Mouse (Mus musculus) hindbrain, embryonic 11.5 days (tissue): ENCODE measurements around the gene Olfr437. TPM values are rescaled to one million over a fixed set of nuclear protein-coding genes. Genes with fewer than 3 reads are reported as not detected.
"Not testable (repeated sequence)": the region's sequence is repeated elsewhere in the genome, so short reads cannot be mapped to it uniquely, and the experiment has no call there.

Experiments used
- ATAC-seq: fragments of 200-750 bp; cut with Nextera tagmentation; 2 replicates; pipeline ENCODE4 v1.8.0; 2017; ENCODE audit warnings: mild to moderate bottlenecking, moderate TSS enrichment, moderate library complexity; ENCODE audit not compliant: low FRiP score
- DNase-seq: peaks from one replicate; pipeline ENCODE4 v3.0.0-alpha.2; 2015; ENCODE audit warnings: low spot score
- H3K27ac ChIP-seq: fragments of 300-500 bp; sonication (generic); 2 replicates; pipeline ENCODE4 v1.5.1; 2014; ENCODE audit warnings: mild to moderate bottlenecking, low read depth, low read length
- H3K27me3 ChIP-seq: fragments of 300-500 bp; sonication (generic); 2 replicates; pipeline ENCODE4 v1.6.1; 2014; ENCODE audit warnings: mild to moderate bottlenecking, low read length, moderate library complexity, mixed read lengths; ENCODE audit not compliant: control insufficient read depth, insufficient read depth
- H3K36me3 ChIP-seq: fragments of 300-500 bp; sonication (generic); 2 replicates; pipeline ENCODE4 v1.6.1; 2014; ENCODE audit warnings: mild to moderate bottlenecking, low read length, moderate library complexity, mixed read lengths; ENCODE audit not compliant: control insufficient read depth, insufficient read depth
- H3K4me1 ChIP-seq: fragments of 300-500 bp; sonication (generic); replicated peaks from 2 replicates; pipeline ENCODE4 v1.6.1; 2014; ENCODE audit warnings: low read length, mixed read lengths; ENCODE audit not compliant: control insufficient read depth, insufficient read depth
- H3K4me2 ChIP-seq: fragments of 300-500 bp; sonication (generic); replicated peaks from 2 replicates; pipeline ENCODE4 v1.6.1; 2014; ENCODE audit warnings: mild to moderate bottlenecking, low read depth, low read length
- H3K4me3 ChIP-seq: fragments of 300-500 bp; sonication (generic); 2 replicates; pipeline ENCODE4 v1.5.1; 2014; ENCODE audit warnings: low read depth, low read length
- H3K9ac ChIP-seq: fragments of 300-500 bp; sonication (generic); 2 replicates; pipeline ENCODE4 v1.6.1; 2014; ENCODE audit warnings: low read depth, low read length
- H3K9me3 ChIP-seq: fragments of 300-500 bp; sonication (generic); 2 replicates; pipeline ENCODE4 v1.6.1; 2016; ENCODE audit warnings: low read length; ENCODE audit not compliant: control insufficient read depth
- WGBS: fragments of 180-500 bp; shearing (Covaris S2); extraction: QIAGEN DNeasy Blood & Tissue Kit; methylation state at CpG from one replicate; pipeline ENCODE4 v1.1.7; 2014; 5-methylcytosine and 5-hydroxymethylcytosine counted together
- polyA plus RNA-seq: library from polyadenylated mRNA; unstranded; fragments of >200 nt; fragmentation: Nextera tagmentation; extraction: Ambion mirVana; gene quantifications from 2 replicates; pipeline ENCODE4 v1.2.1, GENCODE M21; 2014

Gene Olfr437
- polyA plus RNA-seq, result not detected in 2 replicates

GRCm38 (mm10) chr6:43162982-43163381 lies at the start of gene Olfr437:
Olfr437 (plus strand) TSS chr6:43163282.
- Histone ChIP-seq H3K9me3 (no peaks in the 10 kb centered on the region), H3K36me3 (no peaks in the 10 kb centered on the region), H3K9ac (no peak within 1 kb of the TSS), H3K4me2 (no peak within 1 kb of the TSS), H3K27me3 (no peaks in the 10 kb centered on the region), H3K27ac (no peak within 1 kb of the TSS), H3K4me1 (no peaks in the 10 kb centered on the region), H3K4me3 (no peak within 1 kb of the TSS)
- DNase-seq (no peak), ATAC-seq (no peak)
- 81% methylated on average over 3 of the region's 3 CpGs for WGBS

GRCm38 (mm10) chr6:43146267-43146666 lies 16.8 kb upstream of the Olfr437 start, which contains the start of gene Olfr237-ps1:
Olfr237-ps1 (plus strand) TSS chr6:43146567.
- not testable (repeated sequence) for H3K4me1 ChIP-seq, DNase-seq, H3K36me3 ChIP-seq, H3K27ac ChIP-seq, H3K4me2 ChIP-seq, H3K4me3 ChIP-seq, H3K27me3 ChIP-seq, H3K9ac ChIP-seq, H3K9me3 ChIP-seq, ATAC-seq
- WGBS, result 92% methylated on average over 2 of the region's 2 CpGs

- Histone ChIP-seq H3K4me1 (no peaks in the 10 kb centered on the region), H3K27ac (no peak overlapping the region), H3K9ac (no peak overlapping the region), H3K36me3 (no peaks in the 10 kb centered on the region), H3K4me2 (no peak overlapping the region), H3K27me3 (no peaks in the 10 kb centered on the region), H3K4me3 (no peak overlapping the region), H3K9me3 (no peaks in the 10 kb centered on the region)
- ATAC-seq (no peak), DNase-seq (no peak)
- WGBS, result 66% methylated on average over 1 of the region's 1 CpGs
Observed at GRCm38 (mm10) chr6:43159502-43159901, 3.6 kb upstream of the Olfr437 start.

GRCm38 (mm10) chr6:43167246-43167645 lies 4.2 kb downstream of the Olfr437 start:
- 94% methylated on average over 4 of the region's 4 CpGs for WGBS

GRCm38 (mm10) chr6:43171840-43172239 lies 8.8 kb downstream of the Olfr437 start, which contains the start of gene Olfr13:
Olfr13 (plus strand) TSS chr6:43172140.
- no peak within 1 kb of the TSS for H3K4me3 ChIP-seq
- no peak within 1 kb of the TSS for H3K27ac ChIP-seq
- 78% methylated on average over 4 of the region's 4 CpGs for WGBS
- H3K9me3 ChIP-seq, result no peaks in the 10 kb centered on the region
- no peaks in the 10 kb centered on the region for H3K36me3 ChIP-seq
- H3K27me3 ChIP-seq, result no peaks in the 10 kb centered on the region
- DNase-seq (no peak), ATAC-seq (no peak)
- no peak within 1 kb of the TSS for H3K4me2 ChIP-seq
- no peak within 1 kb of the TSS for H3K9ac ChIP-seq
- H3K4me1 ChIP-seq, result no peaks in the 10 kb centered on the region

More at GRCm38 (mm10) chr6:43167246-43167645, 4.2 kb downstream of the Olfr437 start:
- Histone ChIP-seq H3K9ac (no peak overlapping the region), H3K9me3 (no peaks in the 10 kb centered on the region), H3K4me3 (no peak overlapping the region), H3K27ac (no peak overlapping the region), H3K27me3 (no peaks in the 10 kb centered on the region), H3K4me2 (no peak overlapping the region), H3K36me3 (no peaks in the 10 kb centered on the region), H3K4me1 (no peaks in the 10 kb centered on the region)
- no peak for DNase-seq
- no peak for ATAC-seq

GRCm38 (mm10) chr6:43178129-43178528 lies 15.0 kb downstream of the Olfr437 start:
- WGBS, result 61% methylated on average over 1 of the region's 1 CpGs
- H3K4me1 ChIP-seq, result no peaks in the 10 kb centered on the region
- no peak overlapping the region for H3K4me2 ChIP-seq
- no peak overlapping the region for H3K27ac ChIP-seq
- no peak for DNase-seq
- H3K9me3 ChIP-seq, result no peaks in the 10 kb centered on the region
- no peak overlapping the region for H3K9ac ChIP-seq
- H3K27me3 ChIP-seq, result no peaks in the 10 kb centered on the region
- ATAC-seq, result peak; percentile 25; the same call in 1 of the 2 replicates
- H3K4me3 ChIP-seq, result no peak overlapping the region
- H3K36me3 ChIP-seq, result no peaks in the 10 kb centered on the region

- no peak overlapping the region for H3K4me2 ChIP-seq
- H3K27me3 ChIP-seq, result no peaks in the 10 kb centered on the region
- no peak overlapping the region for H3K9ac ChIP-seq
- H3K27ac ChIP-seq, result no peak overlapping the region
- 80% methylated on average over 6 of the region's 6 CpGs for WGBS
- H3K36me3 ChIP-seq, result no peaks in the 10 kb centered on the region
- peak; percentile 54; the same call in 1 of the 2 replicates for ATAC-seq
- no peak for DNase-seq
- H3K9me3 ChIP-seq, result no peaks in the 10 kb centered on the region
- H3K4me3 ChIP-seq, result no peak overlapping the region
- H3K4me1 ChIP-seq, result no peaks in the 10 kb centered on the region
Observed at GRCm38 (mm10) chr6:43178584-43179501, 15.8 kb downstream of the Olfr437 start.

- Histone ChIP-seq H3K36me3 (no peaks in the 10 kb centered on the region), H3K9me3 (no peaks in the 10 kb centered on the region), H3K9ac (no peak overlapping the region), H3K4me1 (no peaks in the 10 kb centered on the region), H3K27me3 (no peaks in the 10 kb centered on the region), H3K27ac (no peak overlapping the region), H3K4me2 (no peak overlapping the region), H3K4me3 (no peak overlapping the region)
- WGBS, result 89% methylated on average over 3 of the region's 3 CpGs
- DNase-seq (no peak), ATAC-seq (no peak)
Observed at GRCm38 (mm10) chr6:43190986-43191385, 27.9 kb downstream of the Olfr437 start.

GRCm38 (mm10) chr6:43196781-43197180 lies 33.7 kb downstream of the Olfr437 start, which contains the start of gene Olfr435:
Olfr435 (plus strand) TSS chr6:43197146.
- Histone ChIP-seq H3K9ac (no peak within 1 kb of the TSS), H3K27ac (no peak within 1 kb of the TSS), H3K4me3 (no peak within 1 kb of the TSS), H3K4me2 (no peak within 1 kb of the TSS), H3K27me3 (no peaks in the 10 kb centered on the region), H3K36me3 (no peaks in the 10 kb centered on the region), H3K9me3 (no peaks in the 10 kb centered on the region), H3K4me1 (no peaks in the 10 kb centered on the region)
- ATAC-seq (no peak), DNase-seq (no peak)
